Mouse (Mus musculus): ENCODE measurements at regions not wholly inside any gene's neighbourhood (a gene's known extent, or its start where the extent isn't known, plus 50 kb on each side); places are given as distances from the start of the nearest gene placed in this dataset.

- no peaks in the 10 kb centered on the region for H3K4me1 ChIP-seq (ENCODE audit: insufficient read depth)
- no peak for TF ChIP-seq CTCF (IDR thresholded peaks at IDR 0.05; ENCODE audit: low read depth)
- no peak overlapping the region for H3K27ac ChIP-seq (ENCODE audit: low read depth, low read length)
- no peak for ATAC-seq
- H3K4me2 ChIP-seq (ENCODE audit: low read depth), result no peak overlapping the region
- no peak overlapping the region for H3K9ac ChIP-seq
- H3K9me3 ChIP-seq (ENCODE audit: low read length), result no peaks in the 10 kb centered on the region
- DNase-seq, result peak; percentile 20
- no peaks in the 10 kb centered on the region for H3K36me3 ChIP-seq (ENCODE audit: insufficient read depth)
- H3K27me3 ChIP-seq (ENCODE audit: insufficient read depth, low read length), result no peaks in the 10 kb centered on the region
- WGBS, result 63% methylated on average over 6 of the region's 6 CpGs
- H3K4me3 ChIP-seq (ENCODE audit: low read depth, low read length), result no peak overlapping the region
Measured at GRCm38 (mm10) chr14:86509686-86510085, 631.3 kb downstream of the Diaph3 start.

- Histone ChIP-seq H3K9ac (no peak overlapping the region), H3K4me2 (ENCODE audit: low read depth) (no peak overlapping the region), H3K36me3 (ENCODE audit: insufficient read depth) (no peaks in the 10 kb centered on the region), H3K4me1 (ENCODE audit: insufficient read depth) (no peaks in the 10 kb centered on the region), H3K27ac (ENCODE audit: low read depth, low read length) (no peak overlapping the region), H3K9me3 (ENCODE audit: low read length) (no peaks in the 10 kb centered on the region), H3K4me3 (ENCODE audit: low read depth, low read length) (no peak overlapping the region), H3K27me3 (ENCODE audit: insufficient read depth, low read length) (no peaks in the 10 kb centered on the region)
- ATAC-seq (peak; percentile 49), DNase-seq (peak; percentile 14)
- no peak for TF ChIP-seq CTCF (IDR thresholded peaks at IDR 0.05; ENCODE audit: low read depth)
- 37% methylated on average over 6 of the region's 6 CpGs for WGBS
Measured at GRCm38 (mm10) chr14:86506286-86506685, 634.7 kb downstream of the Diaph3 start.

DNA sequence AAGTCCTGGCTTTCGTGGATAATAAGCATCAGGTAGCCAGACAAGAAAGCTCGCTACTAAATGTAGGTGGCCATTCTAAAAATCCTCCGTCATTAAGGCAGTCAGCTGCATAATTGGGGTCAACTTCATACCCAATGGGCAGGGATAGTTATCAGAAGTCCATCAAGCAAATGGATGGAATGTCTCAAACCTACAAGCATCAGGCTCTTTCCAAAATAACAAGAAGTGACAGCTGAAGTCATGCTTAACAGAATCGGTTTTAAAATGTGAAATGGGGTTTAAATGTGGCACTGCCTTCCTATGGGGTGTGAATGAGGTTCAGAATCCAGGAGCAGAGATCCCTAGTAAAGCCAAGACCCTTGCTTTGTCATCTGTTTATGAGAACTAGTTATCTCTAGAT lies 650.2 kb downstream of the Diaph3 start:
- TF ChIP-seq CTCF (IDR thresholded peaks at IDR 0.05; ENCODE audit: low read depth), result no peak
- Histone ChIP-seq H3K4me1 (ENCODE audit: insufficient read depth) (0 out of 2 replicates have a peak, but pooled peaks cover 5% of the 10 kb centered on the region), H3K36me3 (ENCODE audit: insufficient read depth) (no peaks in the 10 kb centered on the region), H3K27ac (ENCODE audit: low read depth, low read length) (no peak overlapping the region), H3K9ac (no peak overlapping the region), H3K27me3 (ENCODE audit: insufficient read depth, low read length) (no peaks in the 10 kb centered on the region), H3K4me2 (ENCODE audit: low read depth) (no peak overlapping the region), H3K9me3 (ENCODE audit: low read length) (no peaks in the 10 kb centered on the region), H3K4me3 (ENCODE audit: low read depth, low read length) (no peak overlapping the region)
- no peak for DNase-seq
- no peak for ATAC-seq
- 84% methylated on average over 4 of the region's 4 CpGs for WGBS

- no peaks in the 10 kb centered on the region for H3K27me3 ChIP-seq (ENCODE audit: insufficient read depth, low read length)
- TF ChIP-seq CTCF (IDR thresholded peaks at IDR 0.05; ENCODE audit: low read depth), result peak; percentile 10; the same call in 1 of the 2 replicates
- no peak overlapping the region for H3K4me2 ChIP-seq (ENCODE audit: low read depth)
- H3K9me3 ChIP-seq (ENCODE audit: low read length), result no peaks in the 10 kb centered on the region
- ATAC-seq, result peak; percentile 61
- H3K4me3 ChIP-seq (ENCODE audit: low read depth, low read length), result no peak overlapping the region
- no peaks in the 10 kb centered on the region for H3K36me3 ChIP-seq (ENCODE audit: insufficient read depth)
- DNase-seq, result peak; percentile 43
- H3K9ac ChIP-seq, result no peak overlapping the region
- 0 out of 2 replicates have a peak, but pooled peaks cover 5% of the 10 kb centered on the region for H3K4me1 ChIP-seq (ENCODE audit: insufficient read depth)
- H3K27ac ChIP-seq (ENCODE audit: low read depth, low read length), result peak overlapping the region; percentile 23; the same call in 1 of the 2 replicates
- 47% methylated on average over 13 of the region's 13 CpGs for WGBS
Measured at GRCm38 (mm10) chr14:86489872-86490631, 651.0 kb downstream of the Diaph3 start.

DNA sequence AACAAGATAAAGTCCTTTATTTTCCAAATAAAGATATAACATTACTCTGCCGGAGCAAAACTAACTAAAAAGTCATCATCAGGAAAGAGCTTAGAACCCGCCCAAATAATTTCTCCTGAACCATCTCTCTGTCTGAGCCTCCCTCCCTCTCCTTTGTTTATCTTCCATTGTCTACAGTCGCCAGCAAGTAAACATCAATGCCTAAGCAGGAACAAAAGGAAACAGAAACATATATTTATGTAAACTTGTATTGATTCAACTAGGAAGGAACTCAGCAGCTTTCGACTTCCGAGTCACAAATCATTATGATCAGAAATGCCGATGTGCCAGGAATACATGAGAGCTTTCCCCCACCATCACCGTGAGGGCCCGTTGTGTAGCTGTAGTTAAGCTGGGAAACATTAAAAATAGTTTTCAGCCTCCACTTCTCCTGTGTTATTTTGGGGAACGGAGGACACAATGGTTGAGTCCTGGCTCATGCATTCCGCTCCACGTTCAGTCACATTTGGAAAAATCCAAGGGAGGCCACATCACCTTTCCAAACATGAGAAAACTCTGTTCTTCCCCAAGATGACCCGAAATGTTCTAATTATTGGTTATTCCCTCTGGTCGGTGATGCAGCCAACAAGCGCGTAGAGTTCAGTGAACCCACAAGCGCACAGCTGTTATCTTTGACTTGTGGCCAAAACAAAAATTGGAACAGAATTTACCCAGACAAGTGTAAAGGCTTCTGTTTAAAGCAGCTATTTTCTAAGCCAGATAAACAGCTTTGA lies 651.8 kb downstream of the Diaph3 start:
- Histone ChIP-seq H3K27me3 (ENCODE audit: insufficient read depth, low read length) (no peaks in the 10 kb centered on the region), H3K4me1 (ENCODE audit: insufficient read depth) (0 out of 2 replicates have a peak, but pooled peaks cover 5% of the 10 kb centered on the region), H3K27ac (ENCODE audit: low read depth, low read length) (peak overlapping the region; percentile 51), H3K4me3 (ENCODE audit: low read depth, low read length) (no peak overlapping the region), H3K9me3 (ENCODE audit: low read length) (no peaks in the 10 kb centered on the region), H3K36me3 (ENCODE audit: insufficient read depth) (no peaks in the 10 kb centered on the region), H3K4me2 (ENCODE audit: low read depth) (no peak overlapping the region), H3K9ac (no peak overlapping the region)
- ATAC-seq (peak; percentile 81), DNase-seq (peak; percentile 77)
- 49% methylated on average over 16 of the region's 16 CpGs for WGBS
- no peak for TF ChIP-seq CTCF (IDR thresholded peaks at IDR 0.05; ENCODE audit: low read depth)

DNA sequence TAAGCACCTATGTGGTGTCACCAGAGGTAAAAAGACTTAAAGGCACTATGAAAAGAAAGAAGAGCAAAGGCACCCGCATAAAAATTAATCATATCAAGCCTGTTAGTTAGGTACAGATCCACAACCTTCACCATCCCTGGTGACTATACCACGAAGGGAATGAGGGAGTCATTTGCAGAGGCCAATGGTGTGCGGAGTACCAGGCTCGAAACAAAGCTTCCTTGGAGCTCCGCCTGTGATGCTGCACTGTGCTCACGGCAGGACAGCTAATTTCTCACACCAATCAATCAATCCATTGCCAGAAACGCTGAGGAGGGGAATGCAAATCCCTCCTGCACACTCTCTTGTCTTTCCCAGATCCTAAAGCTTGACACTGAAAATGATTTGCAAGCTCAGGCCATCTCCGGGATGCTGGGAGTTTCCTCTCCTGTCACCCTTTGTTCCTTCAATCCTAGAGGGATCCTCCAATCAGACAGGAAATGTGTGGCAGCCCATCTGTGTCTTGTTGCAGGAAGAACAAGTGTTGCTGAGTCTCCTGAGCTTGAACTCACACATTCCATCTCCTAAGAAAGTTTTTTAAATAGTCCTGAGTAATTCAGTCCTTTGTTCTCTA lies 653.6 kb downstream of the Diaph3 start:
- no peak for ATAC-seq

More for the DNA sequence above, 653.6 kb downstream of the Diaph3 start:
- no peak for TF ChIP-seq CTCF (IDR thresholded peaks at IDR 0.05; ENCODE audit: low read depth)
- Histone ChIP-seq H3K36me3 (ENCODE audit: insufficient read depth) (no peaks in the 10 kb centered on the region), H3K4me2 (ENCODE audit: low read depth) (no peak overlapping the region), H3K27me3 (ENCODE audit: insufficient read depth, low read length) (no peaks in the 10 kb centered on the region), H3K27ac (ENCODE audit: low read depth, low read length) (no peak overlapping the region), H3K4me1 (ENCODE audit: insufficient read depth) (0 out of 2 replicates have a peak, but pooled peaks cover 5% of the 10 kb centered on the region), H3K9me3 (ENCODE audit: low read length) (no peaks in the 10 kb centered on the region), H3K9ac (no peak overlapping the region), H3K4me3 (ENCODE audit: low read depth, low read length) (no peak overlapping the region)
- DNase-seq, result no peak
- 49% methylated on average over 8 of the region's 8 CpGs for WGBS
